Mouse (Mus musculus): ENCODE results near the gene Mettl8. TPM values are rescaled to one million over a fixed set of nuclear protein-coding genes. Genes with fewer than 3 reads are reported as not detected.

Mettl8 gene
- polyA plus RNA-seq, 2 experiments from 2014 or later = 22.3 to 24.8 TPM

DNA sequence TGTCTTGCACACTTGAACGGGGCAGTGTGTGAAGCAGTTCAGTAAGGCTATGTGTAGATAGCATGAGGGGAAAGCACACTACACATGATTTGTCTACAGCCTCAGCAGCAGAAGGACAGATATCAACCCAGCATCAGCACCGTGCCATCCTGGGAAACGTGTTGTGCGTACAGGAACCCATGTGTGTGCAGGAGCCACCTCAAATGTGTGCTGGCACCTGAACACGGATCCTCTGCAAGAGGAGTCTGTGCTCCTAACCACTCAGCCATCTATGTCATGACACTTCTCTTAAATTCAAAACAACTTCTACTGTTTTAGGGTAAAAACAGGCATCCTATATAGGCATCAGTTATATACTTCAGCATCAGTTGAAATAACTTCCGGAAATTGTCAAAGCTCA, 80.6 kb downstream of the Mettl8 start:
- ATAC-seq = no peak

DNA sequence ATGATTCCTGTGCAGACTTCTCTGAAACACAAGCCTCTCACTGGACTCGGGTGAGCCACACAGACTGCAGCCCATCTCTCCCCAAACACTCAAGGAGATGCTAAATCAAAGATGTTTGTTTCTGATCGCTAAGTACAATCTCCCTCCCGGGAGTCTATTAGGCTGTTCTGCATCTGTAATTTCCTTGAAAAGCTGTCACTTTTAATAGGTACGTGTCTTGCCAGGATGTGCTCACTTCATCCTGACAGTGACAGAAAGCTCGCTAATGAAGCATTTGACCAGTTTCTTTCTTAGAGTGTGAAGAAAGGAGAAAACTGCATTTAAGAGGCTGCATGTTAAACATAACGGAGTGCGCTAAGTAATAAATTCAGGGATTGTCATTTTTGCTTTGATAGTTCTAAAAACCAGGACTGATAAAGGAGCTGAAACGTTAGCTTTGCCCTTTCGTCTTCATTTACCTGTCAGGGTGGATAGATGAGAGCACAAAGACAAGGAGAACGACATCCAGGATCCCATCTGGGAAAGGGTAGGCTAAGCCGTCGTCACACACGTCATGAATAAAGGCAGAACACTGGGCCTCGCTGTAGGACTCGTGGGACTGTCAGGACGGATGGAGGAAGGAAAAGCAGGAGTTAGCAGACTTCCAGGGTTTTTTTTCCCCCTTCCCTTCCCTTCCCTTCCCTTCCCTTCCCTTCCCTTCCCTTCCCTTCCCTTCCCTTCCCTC, 82.4 kb downstream of the Mettl8 start:
- no peak for ATAC-seq

DNA sequence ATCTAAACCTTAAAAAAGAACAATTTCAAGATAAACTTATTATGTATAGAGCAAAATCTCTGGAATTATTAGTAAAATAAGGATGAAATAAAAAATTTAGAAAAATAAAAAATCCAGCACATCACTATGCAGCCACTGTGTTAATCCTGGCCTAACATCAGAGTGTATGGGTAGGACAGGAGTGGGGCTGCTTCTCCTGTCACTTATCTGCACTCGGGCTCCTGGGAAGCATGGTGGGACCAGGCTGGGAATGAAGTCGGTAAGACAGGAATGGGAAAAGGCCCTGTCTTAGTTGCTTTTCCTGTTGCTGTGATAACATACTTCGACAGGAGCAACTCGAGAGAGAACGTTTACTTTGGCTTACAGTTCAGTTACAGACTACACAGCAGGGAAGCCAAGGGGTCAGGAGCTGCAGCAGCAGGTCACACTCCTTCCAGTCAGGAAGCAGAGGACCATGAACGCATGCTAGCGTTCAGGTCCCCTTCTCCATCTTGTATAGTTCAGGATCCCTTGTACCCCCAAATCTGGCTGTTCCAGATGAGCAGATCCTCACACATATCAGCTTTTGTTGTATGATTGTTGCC, 85.1 kb downstream of the Mettl8 start:
- ATAC-seq = no peak

DNA sequence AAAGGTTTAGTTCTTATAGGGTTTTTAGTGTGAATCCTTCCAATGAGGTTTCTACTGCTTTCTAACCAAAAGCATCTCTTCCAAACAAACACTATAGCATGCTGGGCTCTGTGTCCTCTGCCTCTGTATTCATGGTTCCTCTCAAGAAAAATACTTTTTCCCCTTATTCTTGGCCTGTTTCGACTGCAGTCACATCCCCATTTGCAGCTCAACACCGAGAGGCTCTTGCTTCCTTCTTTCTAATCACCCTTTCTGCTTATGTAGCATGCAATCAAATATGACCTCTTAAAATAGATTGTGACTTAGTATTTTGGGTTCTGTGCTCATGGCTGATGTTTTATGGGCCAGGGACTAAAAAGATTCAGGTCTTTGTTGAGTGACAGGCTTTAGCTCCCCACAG, 87.1 kb downstream of the Mettl8 start:
- no peak for ATAC-seq

DNA sequence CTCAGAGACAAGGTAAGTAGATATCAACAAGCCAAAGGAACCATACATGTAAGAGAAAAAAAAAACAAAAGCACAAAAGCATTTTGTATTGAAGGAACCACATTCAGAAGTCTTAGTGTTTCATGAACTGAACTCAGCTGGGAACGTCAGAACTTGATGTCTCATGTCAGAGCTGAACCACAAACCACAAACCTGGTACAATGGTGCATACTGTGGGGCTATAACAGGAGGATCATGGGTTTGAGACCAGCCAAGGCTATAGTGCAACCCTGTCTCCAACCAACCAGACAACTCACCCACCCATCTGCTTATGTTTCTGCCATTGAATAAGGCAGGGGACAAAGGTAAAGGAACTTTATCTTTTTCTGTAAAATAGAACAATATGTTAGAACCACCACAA, 88.2 kb downstream of the Mettl8 start:
- no peak for ATAC-seq

DNA sequence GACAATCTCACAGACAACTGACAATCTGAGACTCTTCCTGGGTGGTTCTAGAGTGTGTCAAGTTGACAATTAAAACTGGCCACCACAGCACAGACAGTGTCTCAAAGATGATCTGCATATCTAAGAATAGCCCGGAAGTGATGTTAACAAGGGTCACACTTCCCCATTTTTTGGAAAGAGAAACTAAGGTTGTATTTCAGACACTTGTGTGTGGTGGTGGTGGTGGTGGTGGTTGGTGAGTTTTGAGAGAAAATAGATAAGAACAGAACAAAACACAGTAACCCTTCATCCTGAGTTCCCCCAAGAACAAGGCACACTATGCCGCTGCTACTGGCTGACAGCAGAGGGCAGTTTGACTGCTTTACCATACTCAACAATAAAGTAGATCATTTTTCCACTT, 90.6 kb downstream of the Mettl8 start:
- no peak for ATAC-seq

GRCm38 (mm10) chr2:70962921-70963320, 92.5 kb downstream of the Mettl8 start:
- ATAC-seq = no peak

DNA sequence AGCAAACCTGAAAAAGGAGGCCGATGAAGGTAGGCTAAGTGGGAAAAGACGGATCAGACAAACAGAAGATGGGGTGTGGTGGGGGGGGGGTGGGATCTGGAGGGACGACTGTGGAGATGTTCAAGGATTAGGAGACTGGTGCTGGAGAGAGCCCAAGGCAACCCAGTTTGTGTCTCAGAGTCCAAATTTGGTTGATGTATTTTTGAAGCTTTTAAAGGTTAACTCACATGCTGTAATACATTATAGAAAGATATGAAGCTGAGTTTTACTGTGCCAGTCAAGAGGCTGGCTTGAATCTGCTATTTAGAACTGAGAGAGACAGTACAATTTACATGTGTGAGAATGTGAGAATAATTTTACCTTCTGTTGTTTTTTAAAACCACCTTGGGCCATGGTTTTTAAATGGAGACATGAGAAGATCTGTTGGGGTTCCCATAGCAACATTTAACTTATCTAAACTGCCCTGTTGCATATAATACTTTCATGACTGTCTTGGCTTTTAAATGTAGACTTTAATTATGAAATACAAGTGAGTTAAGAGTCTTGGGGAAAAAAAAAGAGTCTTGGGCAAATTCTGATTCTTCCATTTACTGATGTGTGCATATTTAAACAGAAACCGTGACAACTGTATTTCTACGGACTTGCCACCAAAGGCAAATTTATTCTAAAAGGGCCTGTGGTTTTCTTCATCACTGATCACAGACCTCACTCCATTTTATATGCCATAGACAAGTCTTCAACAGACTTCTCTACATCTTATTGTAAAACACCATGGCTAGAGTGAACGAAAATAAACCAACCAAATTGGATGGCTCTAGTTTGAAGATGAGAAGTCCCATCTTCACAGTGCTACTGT, 94.1 kb downstream of the Mettl8 start:
- no peak for ATAC-seq

DNA sequence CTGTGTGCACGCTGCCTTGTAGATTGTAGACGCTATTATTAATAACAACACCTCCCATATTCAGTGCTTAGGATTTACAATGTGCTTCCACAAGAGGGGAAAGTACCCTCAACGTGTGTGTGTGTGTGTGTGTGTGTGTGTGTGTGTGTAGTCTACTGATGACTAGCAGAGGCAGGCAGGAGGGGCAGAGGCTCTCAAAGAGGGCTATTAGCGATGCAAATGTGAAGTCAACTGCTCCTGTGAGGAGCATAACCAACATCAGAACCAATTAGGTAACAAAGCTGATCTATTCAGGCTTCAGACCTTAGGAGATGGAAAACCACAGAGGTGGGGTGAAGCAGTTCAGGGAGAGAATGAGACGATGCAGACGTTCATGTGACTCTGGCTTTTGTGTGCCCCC, 95.3 kb downstream of the Mettl8 start:
- ATAC-seq = no peak

- no peak for ATAC-seq
These were observed 96.0 kb downstream of the Mettl8 start for GRCm38 (mm10) chr2:70959337-70959736.

DNA sequence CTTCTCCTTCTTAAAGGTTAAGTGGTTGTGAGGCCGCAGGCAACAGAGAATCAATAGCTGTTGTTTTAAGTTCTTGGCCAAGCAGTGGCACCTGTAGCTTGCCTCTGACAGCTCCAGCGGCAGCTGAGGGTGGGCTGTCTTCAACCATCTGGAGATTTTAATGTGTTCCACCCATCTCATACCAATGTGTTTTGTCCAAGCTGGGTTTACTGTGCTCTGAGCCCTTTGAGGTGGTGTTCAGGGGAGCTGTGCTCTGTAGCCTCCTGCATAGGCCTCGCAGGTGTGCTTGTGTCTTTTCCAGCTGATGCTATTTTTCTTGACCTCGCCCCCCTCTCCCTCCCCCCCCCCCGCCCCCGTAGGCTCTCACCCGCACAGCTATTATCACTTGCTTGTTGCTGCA, 96.8 kb downstream of the Mettl8 start:
- no peak for ATAC-seq

DNA sequence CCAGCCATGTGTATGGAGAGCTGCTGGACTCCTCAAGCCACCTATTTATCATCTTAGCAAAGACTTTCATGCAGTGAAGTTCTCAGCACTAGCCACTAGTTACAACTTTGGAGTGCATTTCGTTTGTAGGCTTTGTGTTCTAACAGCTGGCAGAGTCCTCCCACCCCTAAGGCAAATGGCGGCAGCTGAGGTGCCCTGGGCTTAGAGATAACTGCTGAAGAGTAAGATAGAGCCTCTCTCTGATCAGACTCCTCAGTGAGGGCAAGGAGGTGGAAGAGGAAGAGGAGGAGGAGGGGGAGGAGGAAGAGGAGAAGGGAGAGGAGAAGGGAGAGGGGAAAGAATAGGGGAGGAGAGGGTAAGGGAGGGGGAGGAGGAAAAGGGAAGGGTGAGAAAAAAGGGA, 101.8 kb downstream of the Mettl8 start:
- no peak for ATAC-seq

GRCm38 (mm10) chr2:70951944-70952343, 103.4 kb downstream of the Mettl8 start:
- ATAC-seq = no peak

GRCm38 (mm10) chr2:70944511-70945305, 110.7 kb downstream of the Mettl8 start:
- ATAC-seq = no peak

DNA sequence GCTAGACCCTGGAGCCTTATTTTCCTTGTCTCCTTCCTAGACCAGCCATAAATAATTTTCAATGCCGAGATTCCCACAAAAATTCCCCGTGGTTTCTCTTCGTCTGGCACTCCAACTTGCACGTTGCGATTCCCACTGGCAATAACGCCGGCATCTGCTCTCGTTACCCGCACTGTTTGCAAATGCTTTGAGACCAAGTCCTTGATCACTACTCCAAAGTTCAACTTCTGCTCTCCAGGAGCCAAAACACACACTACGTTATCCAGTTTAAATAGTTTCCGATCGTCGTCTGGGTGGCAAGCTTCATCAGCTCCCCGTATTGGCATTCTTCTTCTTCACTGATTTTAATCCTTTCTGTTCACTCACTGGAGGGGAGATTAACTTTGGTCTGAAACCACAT, 114.6 kb downstream of the Mettl8 start:
- no peak for ATAC-seq

DNA sequence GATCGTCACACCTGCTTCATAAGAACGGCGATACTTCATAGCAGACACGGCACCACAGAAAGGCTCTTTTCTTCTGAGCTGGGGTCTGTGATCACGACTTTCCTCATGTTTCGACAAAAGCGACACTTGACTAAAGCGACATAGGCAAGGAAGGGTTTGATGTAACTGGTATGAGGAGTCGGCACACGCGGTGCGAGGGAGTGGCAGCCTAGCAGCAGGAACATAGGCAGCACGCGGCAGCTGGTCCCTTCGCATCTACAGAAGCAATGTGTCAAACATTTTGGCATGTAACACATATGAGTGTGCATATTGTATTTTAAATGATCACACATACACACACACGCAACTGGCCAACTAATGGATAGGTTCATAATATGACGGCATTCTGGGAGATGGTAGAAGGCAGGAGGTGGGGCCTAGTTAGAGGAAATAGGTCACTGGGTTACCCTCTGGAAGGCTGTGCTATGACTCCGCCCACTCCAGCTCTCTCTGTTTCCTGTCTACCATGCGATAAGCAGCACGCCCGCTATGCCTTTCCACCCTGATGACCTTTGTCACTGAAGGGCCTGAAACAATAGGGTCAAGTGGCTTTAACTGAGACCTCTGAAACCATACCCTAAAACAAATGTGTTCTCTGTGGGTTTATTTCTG, 116.4 kb downstream of the Mettl8 start:
- peak; percentile 97 for ATAC-seq

DNA sequence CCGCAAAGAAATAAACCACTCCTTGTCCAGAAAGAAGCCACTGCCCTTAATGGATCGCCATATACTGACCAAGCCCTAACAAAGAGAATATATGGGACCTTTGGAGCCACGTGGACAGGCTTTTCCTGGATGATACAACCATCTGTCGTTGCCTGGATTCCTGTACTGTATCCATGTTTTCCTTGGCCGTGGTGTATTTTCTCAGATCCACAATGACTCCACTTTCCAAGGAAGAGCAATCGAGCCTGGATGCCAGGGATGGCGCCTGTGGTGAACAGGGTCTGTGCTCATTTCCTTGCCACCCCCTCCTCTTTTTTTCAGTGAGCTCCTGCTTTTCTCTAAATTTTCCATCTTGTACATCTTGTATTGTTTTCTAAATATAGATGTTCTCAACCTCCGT, 120.6 kb downstream of the Mettl8 start:
- ATAC-seq = no peak

DNA sequence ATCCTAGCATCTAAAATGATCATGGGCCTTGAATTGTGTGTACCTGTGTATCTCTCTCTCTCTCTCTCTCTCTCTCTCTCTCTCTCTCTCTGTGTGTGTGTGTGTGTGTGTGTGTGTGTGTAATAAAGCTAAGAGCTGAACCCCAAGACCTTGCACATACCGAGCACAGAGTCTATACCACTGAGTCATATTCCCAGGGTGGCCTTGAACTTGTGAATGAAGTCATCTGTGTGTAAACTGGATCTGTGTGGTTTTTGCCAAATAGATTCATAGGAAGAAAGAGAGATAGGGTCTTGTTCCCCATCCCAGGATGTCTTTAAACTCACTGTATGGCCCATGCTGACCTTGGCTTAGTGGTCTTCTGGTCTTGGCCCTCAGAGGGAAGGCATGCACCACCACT, 121.9 kb downstream of the Mettl8 start:
- ATAC-seq = no peak

DNA sequence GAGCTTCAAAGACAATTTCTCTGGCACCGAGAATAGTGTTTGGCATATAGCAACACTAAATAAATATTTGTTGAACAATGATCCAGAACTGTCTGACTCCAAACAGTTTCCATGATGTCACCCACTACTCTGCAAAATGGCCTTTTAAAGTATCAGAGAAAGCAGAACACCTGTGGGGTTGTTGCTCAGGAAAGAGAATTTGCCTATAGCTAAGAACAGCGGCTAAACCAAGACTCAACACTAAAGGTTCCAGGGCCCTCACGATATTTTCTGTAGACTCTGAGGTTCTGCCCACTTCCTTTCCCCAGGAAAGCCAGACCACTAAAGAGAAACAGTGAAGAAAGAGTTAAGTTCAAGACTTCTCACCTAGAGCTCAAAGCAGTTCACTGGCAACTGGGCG, 122.4 kb downstream of the Mettl8 start:
- no peak for ATAC-seq

DNA sequence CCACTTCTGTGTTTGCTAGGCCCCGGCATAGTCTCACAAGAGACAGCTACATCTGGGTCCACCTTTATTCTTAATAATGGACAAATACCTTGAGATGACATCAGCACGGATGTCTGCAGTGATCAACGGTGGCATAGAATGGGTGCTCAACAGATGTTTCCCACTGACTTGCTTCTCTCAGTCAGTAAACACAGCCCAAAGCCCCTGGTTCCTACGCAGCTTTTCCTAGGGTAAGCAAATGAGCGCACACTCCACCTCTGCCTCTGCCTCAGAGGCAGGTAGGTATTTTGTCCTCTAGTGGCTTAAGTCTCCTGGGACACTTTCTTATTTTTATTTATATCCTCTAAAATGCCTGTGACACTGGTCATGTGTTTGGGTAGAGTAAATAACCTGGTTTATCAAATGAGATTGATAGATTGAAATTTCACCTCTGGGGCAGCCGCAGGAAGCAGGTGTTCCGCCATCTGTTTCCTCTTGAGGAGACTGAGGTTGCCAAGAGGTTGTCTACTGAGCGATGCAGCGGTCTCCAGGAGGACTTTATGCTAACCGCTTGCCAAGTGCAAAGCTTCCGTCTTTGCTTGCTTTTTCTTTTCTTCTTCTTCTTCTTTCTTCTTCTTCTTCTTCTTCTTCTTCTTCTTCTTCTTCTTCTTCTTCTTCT, 124.6 kb downstream of the Mettl8 start:
- peak; percentile 43 for ATAC-seq

DNA sequence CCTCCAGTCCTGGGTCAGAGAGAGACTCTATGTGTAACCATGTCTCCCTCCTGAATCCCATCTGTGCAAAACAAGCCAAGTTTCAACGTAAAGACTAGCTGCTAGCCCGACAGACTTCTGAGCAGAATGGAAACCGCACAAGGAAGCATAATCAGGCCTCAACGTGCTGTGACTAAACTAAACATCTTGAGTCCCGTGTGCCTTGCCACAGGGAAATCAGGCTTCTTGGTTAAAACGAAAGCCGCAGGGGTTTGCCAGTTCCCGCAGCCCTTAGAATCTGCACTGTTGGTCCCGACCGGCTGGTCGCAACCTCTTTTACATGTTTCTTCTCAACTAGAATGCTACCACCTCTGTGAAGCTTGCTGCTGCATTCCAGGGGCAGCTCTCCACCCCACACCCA, 125.7 kb downstream of the Mettl8 start:
- ATAC-seq = no peak

GRCm38 (mm10) chr2:70924049-70924448, 131.3 kb downstream of the Mettl8 start:
- no peak for ATAC-seq
